Comparison of ENCODE assay signal across 26 mouse cellular contexts in genomic region chr6:143224057-143224456, GRCm38 (mm10). TPM values are rescaled to one million over a fixed set of nuclear protein-coding genes. Genes with fewer than 3 reads are reported as not detected.
DNase-seq lines count a peak whose midpoint lies in the region; ATAC-seq lines count a peak whose summit lies in the region.
"Had no signal": no experiment of that assay in that cellular context is flagged by ENCODE, and none has a peak within 500 bp of the region (broad histone marks: within the 10 kb centered on the region; RNA-seq: fewer than 3 reads in every experiment).

No protein-coding gene starts in this region.

- 23% methylated on average over 11 of the region's 11 CpGs for WGBS in kidney, embryonic 16.5 days
- WGBS in hindbrain, embryonic 10.5 days: 83% methylated on average over 11 of the region's 11 CpGs

- H3K36me3 ChIP-seq in kidney, embryonic 16.5 days (ENCODE audit: insufficient read depth, low read length): no peaks in the 10 kb centered on the region
- no peaks in the 10 kb centered on the region for H3K36me3 ChIP-seq in hindbrain, embryonic 10.5 days
- H3K36me3 ChIP-seq: forebrain, embryonic 10.5 days; heart, embryonic 12.5 days; heart, embryonic 15.5 days had no signal

- H3K9ac ChIP-seq in kidney, embryonic 16.5 days (replicated peaks; ENCODE audit: low read length): no peak overlapping the region
- H3K9ac ChIP-seq: forebrain, embryonic 13.5 days; forebrain, postnatal 0 days; heart, embryonic 12.5 days; heart, embryonic 15.5 days; hindbrain, embryonic 14.5 days had no signal

- 0 out of 2 replicates have a peak, but pooled peaks cover 3% of the 10 kb centered on the region for H3K4me1 ChIP-seq in kidney, embryonic 16.5 days (ENCODE audit: insufficient read depth, low read length)
- H3K4me1 ChIP-seq in hindbrain, embryonic 10.5 days (replicated peaks): 0 out of 2 replicates have a peak, but pooled peaks cover 10% of the 10 kb centered on the region
- H3K4me1 ChIP-seq: forebrain, embryonic 13.5 days had no signal

- H3K4me3 ChIP-seq in kidney, embryonic 16.5 days (ENCODE audit: low read length): no peak overlapping the region
- no peak overlapping the region for H3K4me3 ChIP-seq in hindbrain, embryonic 10.5 days
- H3K4me3 ChIP-seq: forebrain, embryonic 10.5 days; forebrain, embryonic 13.5 days; gastrocnemius, adult 2 months; heart, embryonic 12.5 days; heart, embryonic 15.5 days had no signal

- no peak for DNase-seq in kidney, postnatal 14 days
- DNase-seq in embryo, embryonic 10 days (ENCODE audit: low spot score): peak; percentile 42
- DNase-seq in embryo, embryonic 10.5 days (ENCODE audit: low spot score): peak; percentile 42
- DNase-seq in mesoderm, embryonic 11.5 days (ENCODE audit: low read depth, low spot score): peak; percentile 71
- no peak for DNase-seq in hindbrain, embryonic 10.5 days (ENCODE audit: low spot score)
- DNase-seq: adrenal gland, adult 2 months; adrenal gland, postnatal 14 days; cerebellum, adult 11 months; cerebellum, adult 2 months; cerebellum, adult 9-11 months; cerebellum, postnatal 25 days; forebrain, postnatal 0 days; gastrocnemius, adult 2 months; gastrocnemius, postnatal 14 days; heart, adult 18-20 months; heart, postnatal 10 days; heart, postnatal 36 days had no signal

- H3K4me2 ChIP-seq in kidney, embryonic 16.5 days (replicated peaks; ENCODE audit: low read depth, low read length): no peak overlapping the region
- H3K4me2 ChIP-seq: forebrain, embryonic 13.5 days; heart, embryonic 12.5 days; heart, embryonic 15.5 days; hindbrain, embryonic 14.5 days had no signal

- no peaks in the 10 kb centered on the region for H3K9me3 ChIP-seq in kidney, embryonic 16.5 days (ENCODE audit: low read length)
- H3K9me3 ChIP-seq in hindbrain, embryonic 10.5 days: no peaks in the 10 kb centered on the region
- H3K9me3 ChIP-seq: forebrain, embryonic 10.5 days; forebrain, embryonic 13.5 days; heart, embryonic 15.5 days had no signal

- ATAC-seq in kidney, embryonic 16.5 days (ENCODE audit: low FRiP score, low TSS enrichment): peak; percentile 84
- ATAC-seq: CD4-positive, CD25-positive, alpha-beta regulatory T cell, adult 4 months; forebrain, embryonic 13.5 days; forebrain, postnatal 0 days; hindbrain, postnatal 0 days; inflammation-experienced regulatory T-cells, adult 6 months had no signal

- H3K27me3 ChIP-seq in kidney, embryonic 16.5 days (ENCODE audit: insufficient read depth, low read length): peaks cover 13% of the 10 kb centered on the region; the same call in 1 of the 2 replicates
- H3K27me3 ChIP-seq in hindbrain, embryonic 10.5 days (ENCODE audit: insufficient read depth, poor library complexity, severe bottlenecking): no peaks in the 10 kb centered on the region
- H3K27me3 ChIP-seq: forebrain, embryonic 13.5 days; heart, embryonic 12.5 days; heart, embryonic 15.5 days had no signal

- H3K27ac ChIP-seq in kidney, embryonic 16.5 days (ENCODE audit: low read length): no peak overlapping the region
- H3K27ac ChIP-seq in hindbrain, embryonic 10.5 days: no peak overlapping the region
- H3K27ac ChIP-seq: forebrain, embryonic 10.5 days; forebrain, embryonic 13.5 days; gastrocnemius, adult 2 months; heart, embryonic 15.5 days; hindbrain, embryonic 14.5 days; hindbrain, postnatal 0 days had no signal

RNA-seq across cellular contexts. Expression of gene Etnk1, which starts 57.0 kb away (rescaled TPM):
- 32.2 and 34.0 TPM in 2 replicates for polyA plus RNA-seq in kidney, embryonic 16.5 days (2015; fragmentation: Nextera tagmentation; extraction: Ambion mirVana)
- polyA plus RNA-seq in hindbrain, embryonic 10.5 days (2016; fragmentation: Nextera tagmentation; extraction: Ambion mirVana): 19.7 and 22.9 TPM in 2 replicates

Comparison
In these comparisons a context has a peak if more than half of its experiments do, and no peak if none do; other contexts are left out.
1. DNase-seq: peak in embryo, embryonic 10 days (single experiment), embryo, embryonic 10.5 days (single experiment) and mesoderm, embryonic 11.5 days (single experiment); none in kidney, postnatal 14 days (single experiment) and hindbrain, embryonic 10.5 days (single experiment).